Mouse (Mus musculus) thymus, adult 18-20 months (tissue): ENCODE measurements around the gene Chchd6.

Source experiments
- DNase-seq, 2 experiments: peaks; one replicate each; pipeline ENCODE4 v3.0.0; 2022; ENCODE audit warnings: mixed read lengths in 2 of 2

Chchd6 gene

DNA sequence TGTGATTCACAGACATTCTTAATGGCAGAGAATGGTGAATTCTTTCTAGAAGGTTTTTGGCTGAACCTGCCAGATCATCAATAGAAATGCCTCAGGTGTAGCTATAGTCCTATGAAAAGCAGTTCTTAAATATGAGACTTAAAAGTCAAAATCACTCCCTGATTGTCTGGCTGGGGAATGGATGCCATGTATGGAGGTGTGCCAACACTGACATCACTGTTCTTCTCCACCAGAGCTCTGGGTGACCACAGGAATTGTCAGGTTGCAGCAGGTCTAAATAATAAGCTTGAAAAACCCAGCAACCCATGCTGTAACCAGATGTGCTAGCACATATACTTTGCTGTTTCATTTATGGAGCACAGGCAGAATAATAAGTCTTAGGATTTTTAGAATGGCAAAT lies 87.2 kb downstream of the Chchd6 start:
- DNase-seq, result no peak

DNA sequence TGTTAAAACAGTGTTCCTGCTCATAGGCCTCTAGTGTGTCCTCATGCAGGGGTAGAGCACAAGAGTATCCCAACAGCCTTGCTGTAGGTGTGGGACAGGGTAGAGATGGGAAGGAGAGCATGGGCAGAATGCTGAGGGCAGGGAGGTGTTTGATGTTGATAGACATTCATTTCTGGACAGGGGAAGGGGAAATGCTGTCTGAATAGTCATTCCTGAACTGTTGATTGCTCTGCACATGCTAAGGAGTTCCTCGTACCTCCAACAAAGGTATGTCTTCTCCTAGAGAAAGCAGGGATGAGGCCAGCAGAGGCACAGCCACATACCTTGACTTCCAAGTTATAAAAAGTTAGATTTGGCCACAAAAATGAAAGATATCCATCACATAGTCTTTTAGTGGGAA lies 95.5 kb downstream of the Chchd6 start:
- DNase-seq, result no peak

DNA sequence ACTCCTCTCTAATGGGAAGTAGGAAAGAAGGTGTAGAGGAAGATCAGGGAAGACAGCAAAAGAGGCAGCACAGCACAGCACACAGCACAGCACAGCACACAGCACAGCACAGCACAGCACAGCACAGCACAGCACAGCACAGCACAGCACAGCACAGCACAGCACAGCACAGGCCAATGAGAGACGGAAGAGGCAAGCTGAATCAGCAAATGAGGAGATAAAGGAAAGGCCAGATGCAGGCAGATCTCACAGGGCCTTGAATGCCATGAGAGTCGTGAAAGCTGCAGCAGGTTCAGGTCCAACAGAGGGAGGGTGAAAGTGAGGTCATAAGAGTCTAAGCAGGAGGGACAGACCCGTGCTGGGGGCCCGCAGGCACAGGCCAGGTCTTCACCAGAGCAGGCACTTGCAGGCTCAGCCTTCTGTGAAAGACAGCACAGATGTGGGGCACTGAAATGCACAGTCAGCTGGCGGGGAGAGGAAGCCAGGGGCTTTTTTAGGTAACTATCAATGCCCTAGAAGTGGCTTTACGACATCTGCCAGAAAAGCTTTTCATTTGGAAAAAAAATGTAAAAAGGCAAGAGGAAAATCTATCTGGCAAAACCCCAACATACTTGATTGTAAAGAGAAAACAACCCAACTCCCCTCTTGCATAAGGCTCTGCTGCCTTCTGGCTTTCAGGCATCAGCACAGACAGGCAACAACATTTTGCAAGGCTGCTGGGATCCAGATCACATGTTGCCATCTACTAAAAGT lies 96.5 kb downstream of the Chchd6 start:
- DNase-seq, result no peak

DNA sequence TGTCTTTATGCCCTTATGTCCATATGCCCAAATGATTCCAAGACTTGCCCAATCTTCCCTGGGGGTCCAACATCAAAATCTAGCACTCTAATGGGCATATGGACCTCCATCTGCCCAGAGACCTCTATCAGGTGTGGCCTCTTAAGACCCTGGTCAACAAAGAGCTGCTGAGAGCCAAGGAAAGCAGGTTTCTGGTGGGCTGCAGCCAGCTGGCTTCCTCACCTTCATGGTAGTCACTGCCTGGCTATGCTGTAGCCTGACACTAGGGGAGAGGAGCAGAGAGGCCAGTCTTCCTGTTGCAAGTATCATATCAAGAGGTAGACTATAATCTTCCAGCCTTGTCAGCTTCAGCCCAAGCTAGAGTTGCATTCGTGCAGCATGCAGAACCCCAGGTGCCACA lies 98.5 kb downstream of the Chchd6 start:
- no peak for DNase-seq

DNA sequence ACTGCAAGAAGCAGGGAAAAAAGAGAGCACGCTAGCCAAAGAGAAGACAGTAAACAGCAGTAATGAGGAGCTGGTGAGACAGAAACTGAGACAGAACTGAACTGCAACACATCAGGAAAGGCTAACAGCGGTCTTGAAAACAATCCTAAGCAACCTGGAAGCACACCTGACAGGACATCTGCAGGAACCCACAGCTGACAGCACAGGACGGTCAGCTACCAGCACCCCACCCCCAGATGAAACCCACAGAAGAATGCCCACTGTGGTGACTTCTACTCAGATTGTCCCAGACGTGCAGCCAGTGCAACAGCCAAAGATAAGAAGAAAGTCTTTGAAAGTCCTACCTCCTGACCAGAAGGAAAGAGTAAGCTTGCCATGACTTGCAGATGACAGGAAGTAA lies 103.1 kb downstream of the Chchd6 start:
- DNase-seq, result no peak

DNA sequence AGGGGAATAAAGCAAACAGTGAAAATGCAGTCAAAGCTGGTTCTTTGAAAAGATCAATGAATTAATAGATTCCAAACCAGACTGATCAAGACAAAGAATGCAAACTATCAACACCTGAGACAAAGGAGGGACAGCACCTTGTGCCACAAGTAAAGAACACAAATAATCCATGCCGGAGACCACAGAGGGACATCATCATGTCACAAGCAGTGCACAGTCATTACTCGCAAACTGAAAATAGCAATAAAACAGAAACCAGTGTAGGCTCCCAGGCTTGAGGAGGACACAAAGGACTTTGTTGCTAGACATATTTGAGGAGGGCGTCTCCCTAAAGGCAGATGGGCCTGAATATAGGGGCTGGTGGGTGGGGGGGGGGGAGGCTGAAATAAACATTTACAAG lies 105.1 kb downstream of the Chchd6 start:
- DNase-seq, result no peak

DNA sequence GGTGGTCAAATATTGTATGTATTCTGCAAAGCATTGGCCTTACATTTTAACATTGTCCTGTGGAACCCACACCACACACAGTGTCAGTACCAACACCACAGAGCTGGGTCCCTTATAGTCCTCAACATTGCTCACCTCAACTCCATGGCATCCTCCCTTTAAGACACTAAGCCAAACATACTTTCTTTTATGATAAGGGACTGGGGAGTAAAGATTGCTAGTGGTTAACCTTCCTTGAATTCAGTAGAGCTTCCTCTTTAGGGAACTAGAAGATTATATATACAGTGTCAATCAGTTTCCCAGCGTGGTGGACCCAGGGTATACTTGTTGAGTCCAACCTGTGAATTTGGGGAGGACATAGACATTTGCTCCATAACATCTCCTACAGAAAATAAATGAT lies 105.9 kb downstream of the Chchd6 start:
- no peak for DNase-seq

DNA sequence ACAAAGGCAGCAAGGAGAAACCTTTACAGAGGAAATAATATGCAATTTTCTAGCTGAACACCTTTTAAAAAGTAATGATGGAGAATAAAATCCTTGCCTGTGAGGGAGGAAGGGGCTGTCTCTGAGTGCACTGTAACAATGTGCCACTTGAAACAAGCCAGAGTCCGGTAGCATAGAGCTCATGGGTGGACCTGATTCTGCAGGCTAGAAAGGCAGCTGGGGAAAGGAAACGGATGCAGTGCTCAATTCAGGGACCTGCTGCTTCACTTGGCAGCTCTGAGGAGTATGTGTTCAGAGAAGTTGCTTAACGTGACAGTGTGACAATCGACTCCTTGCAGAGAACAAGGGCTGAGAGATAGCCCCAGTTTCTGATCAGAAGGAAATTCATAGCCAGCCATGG lies 109.4 kb downstream of the Chchd6 start:
- no peak for DNase-seq

DNA sequence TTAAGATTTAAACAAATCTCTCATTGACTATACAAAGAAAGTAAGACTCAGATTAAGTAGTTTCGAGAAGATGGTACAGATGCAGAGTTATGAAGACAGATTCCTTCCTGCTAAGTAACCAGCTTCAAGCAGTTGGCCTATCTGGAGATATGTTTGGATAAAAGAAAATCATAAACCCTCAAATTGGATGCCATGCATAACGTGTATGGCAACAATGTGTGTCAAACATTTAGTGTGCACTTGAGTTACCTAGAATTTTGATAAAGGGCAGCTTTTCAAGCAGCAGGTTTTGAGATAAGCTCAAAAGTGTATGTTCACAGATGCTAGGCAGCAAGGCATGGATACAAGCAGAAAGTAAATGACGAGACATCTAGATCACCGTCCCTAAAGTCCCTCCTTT lies 114.3 kb downstream of the Chchd6 start:
- no peak for DNase-seq

DNA sequence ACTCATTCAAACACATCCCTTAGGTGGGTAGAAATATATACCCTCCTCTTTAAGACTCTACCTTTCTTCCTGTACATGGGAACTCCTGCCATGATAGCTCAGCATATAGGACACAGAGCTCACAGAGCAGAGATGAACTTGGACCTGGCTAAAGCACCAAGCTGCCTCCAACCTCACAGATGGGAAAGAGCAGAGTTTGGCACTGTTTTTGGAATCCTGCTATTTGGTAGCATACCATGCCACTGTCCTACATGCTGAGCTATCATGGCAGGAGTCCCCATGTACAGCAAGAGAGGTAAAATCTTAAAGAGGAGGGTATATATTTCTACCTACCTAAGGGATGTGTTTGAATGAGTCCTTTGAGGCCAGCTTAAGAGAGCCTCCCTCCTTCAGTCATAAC lies 127.5 kb downstream of the Chchd6 start:
- no peak for DNase-seq

DNA sequence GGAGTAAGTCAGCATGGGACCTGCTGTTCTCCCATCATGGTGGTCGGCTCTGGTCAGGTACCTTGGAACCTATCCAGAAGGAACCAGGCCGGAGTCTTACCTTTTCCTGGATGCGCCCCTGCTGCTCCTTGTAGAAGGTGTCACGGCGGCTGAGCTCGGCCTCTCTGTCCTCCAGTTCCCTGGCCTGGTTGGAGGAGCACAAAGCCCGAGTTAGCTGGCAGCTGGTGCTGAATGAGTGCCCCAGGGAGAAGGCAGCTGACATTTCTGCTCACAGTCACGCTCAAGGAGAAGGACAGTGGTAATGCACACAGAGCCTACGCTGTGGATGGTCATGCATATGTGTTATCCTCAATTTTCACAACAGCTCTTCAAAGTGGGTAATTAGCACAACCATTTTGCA lies 128.2 kb downstream of the Chchd6 start:
- no peak for DNase-seq

DNA sequence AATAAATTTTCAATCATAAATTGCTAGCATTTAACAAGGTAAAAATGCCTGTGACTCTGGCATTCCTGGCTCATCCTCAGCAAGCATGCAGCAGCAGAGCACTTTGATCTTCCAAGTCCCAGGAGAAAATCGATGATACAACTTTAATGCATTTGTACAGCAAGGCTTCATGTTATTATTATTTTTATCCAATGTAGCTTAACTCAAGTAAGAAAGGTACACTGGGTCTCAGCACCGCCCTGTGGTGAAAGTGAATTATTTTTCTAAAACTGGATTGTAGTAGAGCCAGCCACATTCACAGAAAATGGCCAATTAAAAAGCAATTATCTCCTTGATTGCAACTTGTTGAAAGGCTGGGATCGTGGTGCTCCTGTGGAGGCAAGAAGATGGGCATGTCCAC lies 128.6 kb downstream of the Chchd6 start:
- DNase-seq, result no peak

DNA sequence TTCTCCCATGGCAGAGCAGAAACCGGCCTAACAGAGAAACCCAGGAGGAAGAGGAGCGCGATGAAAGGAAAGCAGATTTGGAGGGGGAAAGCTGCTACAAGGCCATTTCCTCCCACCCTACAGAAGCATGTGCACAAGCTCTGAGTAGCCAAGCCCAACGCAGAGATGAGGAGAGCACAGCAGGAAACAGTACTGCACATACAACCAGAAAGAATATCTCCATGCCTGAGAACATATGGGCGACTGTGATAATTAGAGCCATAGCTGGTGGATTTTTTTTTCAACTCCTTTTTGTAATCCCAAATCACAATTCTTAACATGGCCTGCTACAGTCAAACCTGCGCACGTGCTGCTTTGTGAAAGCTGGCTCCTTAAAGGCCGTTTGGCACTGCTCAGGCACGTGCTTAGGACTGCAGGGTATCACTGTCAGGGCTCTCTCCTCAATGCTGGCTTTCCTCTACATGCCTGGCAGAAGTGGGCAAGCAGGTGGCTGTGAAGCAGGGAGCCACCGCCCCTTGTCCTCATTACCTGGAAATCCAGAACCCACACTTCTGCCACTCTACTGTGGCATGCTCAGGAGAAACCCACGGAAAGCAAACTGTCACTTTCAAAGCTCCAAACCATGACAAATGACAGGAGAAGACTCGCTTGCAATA lies 129.3 kb downstream of the Chchd6 start:
- DNase-seq, result no peak

DNA sequence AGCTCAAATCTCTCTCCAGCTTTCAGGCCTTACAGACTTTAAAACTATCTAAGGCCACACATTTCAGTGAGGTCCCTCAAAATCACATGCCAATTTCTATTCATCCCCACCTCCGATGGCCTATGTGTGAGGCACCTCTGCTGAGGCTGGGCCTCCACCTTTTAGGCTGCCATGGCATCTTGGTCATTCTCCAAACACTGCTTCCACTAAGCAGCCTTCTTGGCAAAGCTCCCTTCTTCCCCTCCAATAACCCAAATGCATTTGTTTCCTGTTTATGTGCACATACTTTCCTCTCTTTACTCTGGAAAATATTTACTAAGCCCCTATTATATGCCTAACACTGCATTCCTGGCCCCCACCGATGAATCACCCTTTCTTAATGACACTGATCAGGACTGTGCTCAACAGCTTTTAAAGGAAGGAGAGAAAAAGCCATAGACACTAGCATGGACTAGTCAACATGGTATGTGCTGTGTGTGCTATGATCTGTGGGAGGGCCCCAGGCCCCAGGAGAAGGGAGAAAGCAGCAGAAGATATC lies 133.2 kb downstream of the Chchd6 start:
- no peak for DNase-seq

DNA sequence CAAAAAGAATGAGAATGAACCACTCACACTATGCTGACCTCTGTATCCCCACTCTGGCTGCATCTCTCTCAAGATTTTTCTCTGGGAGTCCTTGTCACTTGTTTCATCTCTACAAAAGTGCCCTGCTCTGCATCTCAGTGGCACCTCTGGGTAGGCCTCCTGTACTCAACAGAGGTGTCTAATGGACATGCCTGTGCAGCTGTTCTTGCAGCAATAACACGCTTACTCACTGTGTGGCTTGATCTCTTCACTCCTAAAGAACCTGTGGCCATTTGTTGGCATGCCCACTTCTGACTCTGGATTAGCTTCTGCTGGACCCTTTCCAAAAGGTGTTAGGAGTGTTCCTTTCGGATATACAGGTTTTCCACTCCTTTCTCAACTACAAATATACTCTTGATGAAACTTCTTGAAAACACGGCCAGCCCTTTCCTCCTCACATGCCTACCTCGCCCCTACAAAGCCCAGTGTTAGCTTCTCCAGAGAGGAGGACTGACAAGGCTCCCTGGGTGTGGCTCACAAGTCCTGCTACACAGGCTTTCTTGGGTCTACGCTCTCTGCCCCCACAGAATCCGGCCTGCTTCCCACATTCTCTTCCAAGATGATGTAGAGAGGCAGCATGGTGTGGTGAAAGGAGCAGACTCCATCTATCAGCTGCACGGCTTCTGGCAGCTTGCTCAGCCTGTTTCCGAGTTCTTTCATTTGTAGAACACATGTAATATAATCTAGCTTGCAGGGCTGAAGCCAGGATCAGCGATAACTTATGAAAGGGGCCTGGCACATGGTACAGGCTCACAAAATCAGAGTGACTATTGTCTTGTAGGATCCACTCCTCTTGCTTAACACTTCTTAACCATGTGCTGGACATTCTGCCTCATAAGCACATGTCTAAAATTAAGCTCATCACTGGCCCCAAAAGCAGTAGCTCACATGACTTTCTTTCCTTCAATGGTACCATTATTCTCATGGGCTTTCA lies 133.9 kb downstream of the Chchd6 start:
- no peak for DNase-seq

DNA sequence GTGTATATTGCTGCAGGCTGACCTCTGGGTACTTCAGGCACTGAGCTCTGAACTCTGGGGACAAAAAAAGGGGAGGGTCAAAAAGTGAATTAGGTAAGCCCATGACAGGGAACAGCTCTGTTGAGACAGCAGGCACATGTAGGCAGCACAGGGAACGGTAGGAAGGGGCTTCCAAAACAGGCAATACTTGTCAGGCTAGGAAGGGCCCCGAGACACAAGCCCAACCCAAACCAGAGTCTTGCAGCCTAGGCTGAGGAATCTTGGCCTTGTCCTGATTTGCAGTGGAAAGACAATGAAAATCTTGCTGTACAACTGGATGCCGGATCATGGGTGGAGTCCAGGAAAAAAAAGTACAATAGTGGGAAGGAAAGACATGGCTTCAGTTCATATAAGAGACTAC lies 135.8 kb downstream of the Chchd6 start:
- no peak for DNase-seq

DNA sequence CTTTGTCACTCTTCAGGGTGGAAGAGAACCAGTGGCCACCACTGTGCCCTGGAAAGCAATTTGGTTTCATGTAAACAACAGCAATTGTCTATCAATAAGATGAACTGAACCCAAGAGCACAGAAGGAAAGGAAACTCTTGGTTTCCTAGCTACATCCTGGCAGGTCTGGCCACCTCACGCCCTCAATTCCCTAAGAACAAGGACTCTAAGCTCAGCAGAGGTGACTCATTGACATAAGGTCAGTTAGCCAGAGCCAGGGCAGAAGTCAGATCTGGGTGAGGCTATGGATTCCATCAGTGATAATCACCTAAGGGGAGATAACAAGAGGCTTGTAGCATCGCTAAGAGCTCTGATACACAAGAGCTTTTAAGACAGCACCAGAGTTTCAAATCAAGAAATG lies 137.9 kb downstream of the Chchd6 start:
- DNase-seq, result no peak

DNA sequence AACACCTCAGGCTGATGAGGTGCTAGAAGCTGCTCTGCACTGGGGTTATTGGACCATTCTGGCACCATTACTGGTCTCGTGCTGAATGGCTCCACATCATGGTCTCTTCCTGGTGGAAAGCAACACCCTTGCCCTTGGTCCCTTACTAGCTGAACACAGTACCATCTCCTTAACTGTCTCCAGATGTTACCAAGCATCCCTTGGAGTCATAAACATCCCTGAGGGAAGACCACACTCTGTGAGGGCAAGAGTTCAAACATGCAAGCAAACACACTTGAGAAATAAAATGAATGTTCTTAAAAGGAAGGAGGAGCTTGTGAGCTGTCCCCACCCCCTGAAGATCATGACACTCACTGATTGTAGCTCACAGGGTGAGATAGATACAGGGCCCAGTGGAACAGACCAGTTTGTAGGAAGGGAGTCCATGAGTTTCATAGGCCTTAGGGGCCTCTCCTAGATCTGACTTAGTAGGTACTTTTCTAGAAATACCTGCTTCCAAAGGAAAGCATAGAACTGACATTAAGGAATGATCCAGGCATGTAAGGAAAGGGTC lies 139.0 kb downstream of the Chchd6 start:
- DNase-seq, result no peak

DNA sequence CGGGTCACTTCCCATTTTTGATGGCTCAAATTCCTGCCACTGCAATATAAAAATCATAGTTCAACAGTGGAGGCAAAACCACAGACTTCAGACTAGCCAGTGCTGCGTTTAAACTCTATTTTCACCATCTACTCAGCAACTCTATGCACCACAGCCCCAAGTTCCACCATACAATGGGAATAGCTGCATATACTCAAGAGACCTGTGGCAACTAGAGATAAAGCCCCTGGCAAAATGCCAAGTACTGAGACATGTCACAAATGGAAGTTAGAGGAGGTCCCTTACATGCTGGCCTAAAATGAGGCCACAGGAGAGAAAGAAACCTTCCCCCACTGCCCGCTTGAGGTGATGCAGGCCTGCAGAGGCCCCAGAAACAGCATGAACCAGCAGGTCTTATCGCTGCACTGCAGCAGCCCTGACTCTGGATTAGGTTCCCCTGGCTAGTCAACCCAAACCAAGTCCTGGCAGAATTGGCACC lies 139.9 kb downstream of the Chchd6 start:
- DNase-seq, result no peak

DNA sequence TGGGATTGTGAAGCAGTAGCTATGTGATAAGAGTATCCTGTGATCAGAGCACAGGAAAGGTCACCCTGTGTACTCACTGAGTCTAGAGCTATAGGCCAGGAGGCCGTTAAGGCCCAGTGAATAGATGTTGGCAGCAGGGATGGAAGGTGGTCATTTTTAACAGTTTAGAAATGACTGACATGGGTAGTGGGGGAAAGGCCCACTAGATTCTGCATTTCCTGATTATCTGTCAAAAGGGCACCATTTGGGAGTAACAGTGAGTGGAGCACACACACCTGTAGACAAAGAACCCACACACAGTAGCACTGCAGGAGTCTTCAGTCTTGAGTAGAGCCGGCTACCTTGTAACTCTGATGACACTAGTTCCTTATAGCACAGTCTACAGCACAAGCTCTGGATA lies 141.0 kb downstream of the Chchd6 start:
- DNase-seq, result no peak

DNA sequence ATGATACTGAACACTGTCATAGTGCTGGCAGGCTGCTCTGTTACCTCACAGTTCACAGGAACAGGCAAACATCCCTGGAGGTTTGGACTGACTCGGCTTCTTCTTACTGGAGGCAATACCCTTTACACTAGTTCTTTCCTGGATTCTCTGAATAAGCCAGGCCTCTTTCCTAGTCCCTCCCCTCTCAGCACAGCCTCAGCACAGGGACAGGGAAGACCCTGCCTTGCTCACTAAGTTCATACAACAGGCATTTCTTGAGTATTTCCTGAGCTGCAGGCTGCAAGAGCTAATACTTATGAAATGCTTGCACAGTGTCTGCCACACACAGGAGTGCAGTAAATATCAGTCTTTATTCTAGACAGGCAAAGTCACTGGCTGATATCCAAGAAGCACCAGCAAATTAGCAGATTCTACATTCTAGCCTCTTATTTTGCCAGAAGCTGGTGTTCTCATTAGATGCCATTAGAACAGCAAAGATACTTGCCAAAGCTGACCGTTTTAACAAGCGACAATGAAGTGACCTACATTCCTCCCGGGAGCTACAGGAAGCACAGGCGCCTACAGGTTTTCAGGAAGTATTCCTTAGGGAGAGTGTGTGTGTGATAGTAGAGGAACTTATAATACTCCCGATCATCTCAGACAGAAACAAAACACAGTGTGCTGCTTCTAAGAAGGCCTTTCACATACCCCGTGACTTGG lies 142.3 kb downstream of the Chchd6 start:
- DNase-seq, result no peak

DNA sequence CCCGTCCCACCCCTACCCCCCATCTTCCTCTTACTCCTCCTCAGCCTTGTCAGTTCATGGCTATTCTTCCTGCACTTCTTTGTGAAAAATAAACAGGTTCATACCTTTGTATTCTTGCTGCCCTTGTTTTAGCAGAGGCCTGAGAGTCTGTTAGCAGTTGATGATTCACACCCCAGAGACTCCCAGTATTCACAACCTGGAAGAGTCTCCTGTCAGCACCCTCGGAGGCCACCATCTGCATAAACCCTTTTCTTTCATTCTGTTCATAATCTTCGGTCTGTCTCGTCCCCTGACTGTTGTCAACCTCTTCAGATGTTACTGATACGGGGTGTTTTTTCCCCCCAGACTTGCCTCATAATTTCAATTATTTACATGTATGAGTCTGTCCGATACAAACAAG lies 143.1 kb downstream of the Chchd6 start:
- DNase-seq, result no peak
